ENCODE assay signal across 19 mouse cellular contexts in the genomic region with DNA sequence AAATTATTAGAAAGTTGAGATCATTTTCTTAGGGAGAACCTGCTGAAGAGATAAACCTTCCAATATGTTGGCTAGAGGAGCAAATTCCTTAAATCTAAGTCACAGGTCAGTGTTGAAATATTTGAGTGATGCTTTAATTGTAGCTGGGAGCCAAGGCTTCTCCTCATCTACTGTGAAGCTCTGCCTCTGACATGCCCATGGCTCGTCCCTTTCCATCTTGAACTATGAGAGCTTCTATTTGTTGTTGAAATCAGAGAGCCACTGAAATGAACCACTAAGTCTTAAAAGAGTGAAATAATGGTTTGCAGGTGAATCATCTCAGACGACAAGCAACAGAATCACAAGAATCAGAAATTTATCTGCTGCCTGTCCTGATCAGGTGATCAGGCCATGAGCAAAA.
DNase-seq lines count a peak whose midpoint lies in the region; ATAC-seq and TF ChIP-seq lines count a peak whose summit lies in the region.
"Had no signal": no experiment of that assay in that cellular context is flagged by ENCODE, and none has a peak within 500 bp of the region (broad histone marks: within the 10 kb centered on the region; RNA-seq: fewer than 3 reads in every experiment).

No protein-coding gene starts in this region.

- POLR2A ChIA-PET in Patski (lab: Charles Lee) = interaction anchor here (0.6 to 0.7 kb wide), 2 partner anchors 15 to 45 kb away, joined by 3 to 6 read pairs; no protein-coding TSS in a partner anchor

- H3K27me3 ChIP-seq in Patski = no peaks in the 10 kb centered on the region
- H3K27me3 ChIP-seq: CH12.LX; forebrain, embryonic 12.5 days had no signal

- ATAC-seq in Patski = peak; percentile 52
- ATAC-seq: CD4-positive, CD25-positive, alpha-beta regulatory T cell, adult 4 months; forebrain, embryonic 14.5 days; forebrain, embryonic 16.5 days had no signal

- DNase-seq in 3T3-L1 (ENCODE audit: low read depth, low spot score) (peak; percentile 72), Patski (ENCODE audit: low read depth, low spot score) (no peak)
- DNase-seq in Muller cell, postnatal 12 days (ENCODE audit: inconsistent ontology term) = peak; percentile 68
- DNase-seq in kidney, adult 18-20 months = no peak
- DNase-seq in adrenal gland, postnatal 36 days = no peak
- DNase-seq in cerebellum, adult 8-10 months = no peak
- DNase-seq: adrenal gland, adult 2 months; adrenal gland, postnatal 10 days; B cell, adult 2 months; cerebellum, adult 11 months; cerebellum, adult 18-20 months; cerebellum, adult 9-10 months; cerebellum, postnatal 10 days; cerebellum, postnatal 25 days had no signal

- CTCF ChIA-PET in Patski (lab: Charles Lee) = interaction anchor here (1.2 to 2.6 kb wide), 3 partner anchors 11 to 14 kb away, joined by 3 to 12 read pairs (median 7); no protein-coding TSS in a partner anchor

- TF ChIP-seq CTCF in Patski (IDR thresholded peaks at IDR 0.05) = no peak

- in situ Hi-C loops in Patski (cut with MboI; ENCODE audit: low pct_unique_long_range_greater_than_20kb) = no loop called here

Comparison
In these comparisons a context has a peak if more than half of its experiments do, and no peak if none do; other contexts are left out.
1. DNase-seq: peak in 3T3-L1 (single experiment) and Muller cell, postnatal 12 days (single experiment); none in Patski (single experiment), kidney, adult 18-20 months (single experiment), adrenal gland, postnatal 36 days (0 of 2) and cerebellum, adult 8-10 months (single experiment).